Mouse (Mus musculus) CD4-positive, CD25-positive, alpha-beta regulatory T cell (primary cell): Measurements from ENCODE around the gene Tex11. TPM values are rescaled to one million over a fixed set of nuclear protein-coding genes. Genes with fewer than 3 reads are reported as not detected.

Experiments used
- polyA plus RNA-seq: library from polyadenylated mRNA; unstranded; fragments of 100-300 nt; shearing (Covaris generic); gene quantifications from one replicate; pipeline ENCODE4 v1.2.1, GENCODE M21; 2017

Gene Tex11
- 0.20 TPM for polyA plus RNA-seq

DNA sequence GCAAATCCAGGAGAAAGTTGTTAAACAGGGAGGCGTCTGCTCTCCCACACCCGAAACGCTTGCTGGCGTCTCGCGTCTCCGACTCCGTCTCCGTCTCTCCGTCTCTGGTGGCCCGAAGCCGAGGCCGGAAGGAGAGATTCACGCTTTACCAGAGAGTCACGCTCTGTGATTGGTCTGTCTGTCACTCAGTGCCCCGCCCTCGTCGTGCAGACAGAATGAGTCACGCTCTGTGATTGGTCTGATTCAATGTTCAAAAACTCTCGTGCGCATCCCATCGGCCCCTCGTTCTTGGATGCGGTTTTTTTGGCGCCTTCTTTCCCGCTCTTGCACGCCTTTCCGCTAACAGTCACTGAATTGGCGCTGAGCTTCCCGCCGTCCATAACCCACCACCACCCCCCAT lies at the start of gene Tex11:
Gene Tex11 (minus strand): TSS at position 127 of the 400 bp plus-strand sequence.

DNA sequence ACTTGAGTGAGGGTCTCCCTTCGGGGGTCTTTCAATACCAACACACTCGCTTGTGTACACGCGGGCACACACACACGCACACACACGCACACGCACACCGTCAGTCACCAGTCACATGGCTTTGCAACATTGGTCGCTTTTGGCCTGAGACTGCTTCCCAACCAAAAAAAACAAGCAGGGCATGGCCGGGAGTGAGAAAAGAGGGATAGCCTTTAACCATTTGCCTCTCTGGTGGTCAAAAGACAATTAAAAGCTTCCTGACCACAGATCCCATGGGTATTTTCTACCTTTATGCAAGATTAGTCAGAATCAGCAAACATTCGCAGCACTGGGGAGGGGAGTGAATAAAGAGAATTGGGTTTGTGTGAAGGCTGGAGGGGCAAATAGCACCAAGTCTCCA lies 26.5 kb upstream of the Tex11 start, which contains the start of gene Slc7a3:
Gene Slc7a3 (minus strand): TSS at position 101 of the 400 bp plus-strand sequence.

Other genes starting within 250 kb of the Tex11 start
- gene Slc7a3, start 26.4 kb upstream of the Tex11 start, polyA plus RNA-seq, result 0.39 TPM
- gene Snx12, start 162.9 kb upstream of the Tex11 start, polyA plus RNA-seq, result 54.8 TPM
- 2.4 TPM for gene Foxo4, start 194.9 kb upstream of the Tex11 start, polyA plus RNA-seq
- gene Gm614, start 204.3 kb upstream of the Tex11 start, polyA plus RNA-seq, result 5.1 TPM
- 1,467 TPM for gene Il2rg, start 208.6 kb upstream of the Tex11 start, polyA plus RNA-seq
- 0.55 TPM for gene Gm20489, start 209.4 kb upstream of the Tex11 start, polyA plus RNA-seq
- 78.0 TPM for gene Med12, start 214.4 kb upstream of the Tex11 start, polyA plus RNA-seq
- 0.10 TPM for gene Nlgn3, start 239.5 kb upstream of the Tex11 start, polyA plus RNA-seq